Mouse (Mus musculus) heart, postnatal 10 days (tissue): Measurements from ENCODE around the gene Zfp119b. TPM values are rescaled to one million over a fixed set of nuclear protein-coding genes. Genes with fewer than 3 reads are reported as not detected.
A peak's percentile ranks its signal among the peaks of the same experiment; 100 is the strongest.
"Not testable (repeated sequence)": the region's sequence is repeated elsewhere in the genome, so short reads cannot be mapped to it uniquely, and the experiment has no call there.

Source experiments
- DNase-seq, 2 experiments: peaks; one replicate each; pipeline ENCODE4 v3.0.0; 2021
- intact Hi-C: fragments of 180-260 bp; cut with DNase I; formaldehyde crosslinking; loops from one replicate; pipeline ENCODE4 v1.15.1; 2025
- total RNA-seq, 2 experiments: library from RNA; stranded (reverse); gene quantifications; 2 replicates each; pipeline ENCODE4 v1.2.3; 2021

Gene Zfp119b
- total RNA-seq, 2 experiments from 2014 or later = 4.4 to 4.5 TPM

DNA sequence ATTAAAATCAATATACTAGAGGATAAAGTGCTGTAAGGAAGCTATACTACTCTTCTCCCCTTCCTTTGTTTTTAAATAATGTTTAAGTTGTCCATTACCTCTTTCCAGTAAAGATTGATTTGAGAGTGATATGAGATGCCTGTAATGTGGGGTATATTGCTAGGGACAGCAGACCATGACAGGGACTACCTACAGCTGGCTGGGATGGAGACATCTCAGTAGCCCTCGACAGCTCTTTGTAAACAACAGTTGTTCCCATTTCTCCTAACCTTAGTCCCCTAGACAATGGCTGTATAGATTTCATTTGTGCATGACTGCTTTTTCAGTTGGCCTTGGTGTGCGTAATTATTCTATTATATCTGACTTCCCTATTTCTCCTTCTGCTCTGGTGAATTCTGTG, 46.2 kb downstream of the Zfp119b start:
- DNase-seq = no peak
- intact Hi-C loops = no loop called here

- intact Hi-C loops = not testable (repeated sequence)
These were observed 56.8 kb downstream of the Zfp119b start for GRCm38 (mm10) chr17:55892406-55892955.

More at GRCm38 (mm10) chr17:55892406-55892955, 56.8 kb downstream of the Zfp119b start:
- peak; percentile 58 to 60 for DNase-seq

Other genes with a start within 250 kb of the Zfp119b start
- 1 to 10 TPM; 3.5 to 4.3 TPM for gene Pot1b, start 236.9 kb downstream of the Zfp119b start, total RNA-seq
- under 1 TPM; 0.07 to 0.45 TPM for gene Adgre4, start 199.5 kb downstream of the Zfp119b start, total RNA-seq
- gene Zfp119a, start 70.6 kb downstream of the Zfp119b start, total RNA-seq = 1 to 10 TPM; 5.5 to 5.6 TPM
- gene Zfp959, start 57.4 kb downstream of the Zfp119b start, total RNA-seq = 1 to 10 TPM; 4.9 to 5.3 TPM
- gene Ebi3, start 3.1 kb upstream of the Zfp119b start, total RNA-seq = under 1 TPM; 0.22 to 0.82 TPM
- 10 to 100 TPM; 12.8 TPM for gene Yju2, start 9.6 kb upstream of the Zfp119b start, total RNA-seq
- 1 to 10 TPM; 1.8 to 3.4 TPM for gene Shd, start 21.0 kb upstream of the Zfp119b start, total RNA-seq
- gene Fsd1, start 37.0 kb upstream of the Zfp119b start, total RNA-seq = under 1 TPM in 1 of 2 experiments, not detected in 1; 0.31 TPM
- gene Stap2, start 56.1 kb upstream of the Zfp119b start, total RNA-seq = 10 to 100 TPM; 17.8 to 18.8 TPM
- gene Mpnd, start 56.2 kb upstream of the Zfp119b start, total RNA-seq = 10 to 100 TPM; 47.4 to 50.1 TPM
- gene Sh3gl1, start 87.1 kb upstream of the Zfp119b start, total RNA-seq = 10 to 100 TPM; 32.0 to 33.9 TPM
- gene Chaf1a, start 90.9 kb upstream of the Zfp119b start, total RNA-seq = 1 to 10 TPM; 5.2 to 6.3 TPM
- gene Ubxn6, start 125.5 kb upstream of the Zfp119b start, total RNA-seq = 10 to 100 TPM; 50.9 to 57.4 TPM
- 10 to 100 TPM; 38.9 to 42.2 TPM for gene Hdgfl2, start 130.1 kb upstream of the Zfp119b start, total RNA-seq
- 100 to 1,000 TPM in 1 of 2 experiments, 10 to 100 TPM in 1; 80.9 to 155 TPM for gene Plin4, start 160.3 kb upstream of the Zfp119b start, total RNA-seq
- 100 to 1,000 TPM; 126 to 166 TPM for gene Plin5, start 168.1 kb upstream of the Zfp119b start, total RNA-seq
- gene Lrg1, start 172.5 kb upstream of the Zfp119b start, total RNA-seq = 10 to 100 TPM; 12.6 to 25.2 TPM
- 10 to 100 TPM; 11.3 to 13.7 TPM for gene Sema6b, start 190.8 kb upstream of the Zfp119b start, total RNA-seq
- gene Tnfaip8l1, start 213.0 kb upstream of the Zfp119b start, total RNA-seq = 1 to 10 TPM; 5.8 to 8.4 TPM
- 10 to 100 TPM; 36.6 to 40.3 TPM for gene Mydgf, start 234.4 kb upstream of the Zfp119b start, total RNA-seq